Mouse (Mus musculus): ENCODE data around the gene Dnaic2.

- TF ChIP-seq POLR2A (IDR thresholded peaks at IDR 0.05; ENCODE audit: borderline replicate concordance, insufficient read depth, low read length) (no peak), CTCF (IDR thresholded peaks at IDR 0.05; ENCODE audit: borderline replicate concordance, insufficient read depth, low read depth, low read length) (no peak)
Measured at GRCm38 (mm10) chr11:114699511-114699910, 27.7 kb upstream of the Dnaic2 start.

Data from cerebellum, adult 2 months (tissue).